8 mouse cellular contexts compared by ENCODE assay signal in the genomic region with DNA sequence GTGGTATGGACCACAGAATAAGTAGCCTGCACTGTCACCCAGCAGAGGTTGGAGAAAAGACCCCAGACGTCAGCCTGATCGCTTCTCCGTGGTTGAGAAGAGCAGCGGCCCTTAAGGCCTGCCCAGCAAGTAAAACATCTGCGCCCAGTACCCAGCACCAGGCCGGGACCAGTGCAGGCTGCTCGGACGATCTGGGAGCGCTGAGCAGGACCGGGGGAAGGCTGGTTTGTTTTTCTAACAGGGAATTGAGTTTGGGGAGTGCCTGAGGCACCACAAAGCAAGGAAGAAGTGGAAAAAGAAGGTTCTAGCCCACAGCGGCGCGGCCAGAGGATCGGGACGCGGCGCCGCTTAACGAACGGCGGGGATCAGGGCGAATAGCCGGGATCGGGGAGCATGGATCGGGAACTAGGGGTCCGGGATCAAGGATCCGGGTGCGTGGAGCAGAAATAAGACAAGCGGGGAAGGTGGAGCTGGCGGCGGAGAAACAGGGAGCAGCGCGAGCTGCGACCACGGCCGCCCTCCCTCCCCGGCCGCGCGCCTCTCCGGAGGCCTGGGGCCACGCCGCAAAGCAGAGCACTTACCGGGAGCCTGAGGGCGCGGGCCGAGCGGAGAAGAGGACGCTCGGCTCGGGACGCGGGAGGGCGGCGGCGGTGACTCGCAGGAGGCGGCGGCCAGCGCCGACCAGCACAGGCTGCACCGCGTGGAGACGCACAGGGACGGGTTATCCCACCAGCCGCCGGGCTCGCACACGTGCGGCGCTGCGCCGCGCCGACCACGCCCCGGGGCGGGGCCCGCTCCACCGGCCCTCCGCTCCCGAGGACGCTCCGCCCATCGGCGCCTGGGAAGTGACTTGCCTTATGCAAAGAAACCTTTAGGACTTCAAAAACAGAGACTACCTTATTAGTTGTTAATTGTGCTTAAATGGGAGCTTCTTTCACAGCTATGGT. TPM values are rescaled to one million over a fixed set of nuclear protein-coding genes. Genes with fewer than 3 reads are reported as not detected.
DNase-seq lines count a peak whose midpoint lies in the region; ATAC-seq lines count a peak whose summit lies in the region.

A gene (minus strand): TSS at position 781 of the 947 bp plus-strand sequence.

- DNase-seq in adrenal gland, adult 18-20 months (ENCODE audit: low spot score in 2 of 2), result peak; percentile 81 to 82
- peak; percentile 90 for DNase-seq in embryo, embryonic 10 days (ENCODE audit: low spot score)
- DNase-seq in gastrocnemius, postnatal 10 days, result peak; percentile 86
- DNase-seq in induced T-regulatory cell, adult 2 months (ENCODE audit: low read depth), result peak; percentile 91
- peak; percentile 61 to 82 for DNase-seq in left cerebral cortex, postnatal 14 days (ENCODE audit: low spot score in 2 of 2)
- peak; percentile 79 for DNase-seq in right cerebral cortex, postnatal 14 days
- peak; percentile 81 for DNase-seq in urinary bladder, postnatal 25 days (ENCODE audit: low spot score)

- intact Hi-C loops in left cerebral cortex, postnatal 14 days (cut with DNase I), result no loop called here

- peak; percentile 65 for ATAC-seq in megakaryocyte-erythroid progenitor cell, adult 5-6 weeks (replicated peaks; ENCODE audit: low FRiP score, low TSS enrichment, poor library complexity, severe bottlenecking)

RNA-seq across cellular contexts. Expression of the gene that starts here (rescaled TPM):
- 10 to 100 TPM; 18.1 to 18.6 TPM for total RNA-seq in adrenal gland, adult 18-20 months (2021)
- 10 to 100 TPM; 13.0 to 16.4 TPM for total RNA-seq in gastrocnemius, postnatal 10 days (2021)
- 10 to 100 TPM; 17.4 to 17.5 TPM for total RNA-seq in left cerebral cortex, postnatal 14 days (2021)
- 64.0 and 64.3 TPM in 2 replicates for total RNA-seq in megakaryocyte-erythroid progenitor cell, adult 5-6 weeks (2014; fragmentation: Nextera tagmentation)
- 84.8 and 88.0 TPM in 2 replicates for total RNA-seq in megakaryocyte-erythroid progenitor cell, adult 5-6 weeks (2017)

Comparison
In these comparisons a context has a peak if more than half of its experiments do, and no peak if none do; other contexts are left out.
1. Peak in every context shown above with its lines: DNase-seq and ATAC-seq.